Mouse (Mus musculus): ENCODE data around the gene Smg1. TPM values are rescaled to one million over a fixed set of nuclear protein-coding genes. Genes with fewer than 3 reads are reported as not detected.

Smg1 gene
- total RNA-seq, 2 experiments from 2014 or later, result 52.3 to 57.2 TPM

GRCm38 (mm10) chr7:118115877-118116568, 127.4 kb downstream of the Smg1 start, which contains the start of gene Rps15a:
TSS of gene Rps15a (minus strand) at chr7:118116188.
- intact Hi-C loops (cut with DNase I), result loop anchor here (5.0 kb wide), 1 partner anchor 1784 kb away; the partner anchor contains the start of gene Rps13
- DNase-seq, result peak; percentile 96 to 97

GRCm38 (mm10) chr7:118115533-118115876, 128.0 kb downstream of the Smg1 start:
- DNase-seq, result no peak
- intact Hi-C loops (cut with DNase I), result loop anchor here (5.0 kb wide), 1 partner anchor 1783 kb away; the partner anchor contains the start of gene Rps13

GRCm38 (mm10) chr7:118113541-118114297, 129.8 kb downstream of the Smg1 start:
- intact Hi-C loops (cut with DNase I), result no loop called here
- no peak for DNase-seq

GRCm38 (mm10) chr7:118111128-118111527, 132.3 kb downstream of the Smg1 start:
- intact Hi-C loops (cut with DNase I), result no loop called here

GRCm38 (mm10) chr7:118107671-118108070, 135.8 kb downstream of the Smg1 start:
- intact Hi-C loops (cut with DNase I), result loop anchor here (10.0 kb wide), 3 partner anchors 483 to 803 kb away; no protein-coding TSS in a partner anchor
- no peak for DNase-seq

More at GRCm38 (mm10) chr7:118111128-118111527, 132.3 kb downstream of the Smg1 start:
- no peak for DNase-seq

GRCm38 (mm10) chr7:118104458-118105052, 138.9 kb downstream of the Smg1 start:
- DNase-seq, result no peak
- intact Hi-C loops (cut with DNase I), result loop anchor here (5.0 to 10.0 kb wide), 5 partner anchors 480 to 1457 kb away; partner anchors contain the start of gene Xylt1

GRCm38 (mm10) chr7:118103462-118104379, 139.7 kb downstream of the Smg1 start:
- intact Hi-C loops (cut with DNase I), result loop anchor here (5.0 to 10.0 kb wide), 5 partner anchors 479 to 1456 kb away; partner anchors contain the start of gene Xylt1
- no peak for DNase-seq

GRCm38 (mm10) chr7:118102678-118103461, 140.6 kb downstream of the Smg1 start:
- no peak for DNase-seq
- intact Hi-C loops (cut with DNase I), result loop anchor here (1.0 to 10.0 kb wide), 6 partner anchors 478 to 1456 kb away; partner anchors contain the start of gene Xylt1

- intact Hi-C loops (cut with DNase I), result loop anchor here (1.0 to 10.0 kb wide), 6 partner anchors 477 to 1455 kb away; partner anchors contain the start of gene Xylt1
- DNase-seq, result peak; percentile 45 to 69
Measured at GRCm38 (mm10) chr7:118102231-118102630, 141.2 kb downstream of the Smg1 start.

- DNase-seq, result no peak
- intact Hi-C loops (cut with DNase I), result no loop called here
Measured at GRCm38 (mm10) chr7:118097615-118098014, 145.9 kb downstream of the Smg1 start.

Other genes starting within 250 kb of the Smg1 start
- gene Rps15a, start 127.5 kb downstream of the Smg1 start, total RNA-seq (2021), result 100 to 1,000 TPM; 675 to 681 TPM
- gene Arl6ip1, start 114.0 kb downstream of the Smg1 start, total RNA-seq (2021), result 10 to 100 TPM; 49.7 to 56.8 TPM
- gene Syt17, start 204.6 kb upstream of the Smg1 start, total RNA-seq (2021), result 1 to 10 TPM; 1.9 to 2.2 TPM
- gene Itpripl2, start 248.3 kb upstream of the Smg1 start, total RNA-seq (2021), result 10 to 100 TPM; 48.3 to 49.2 TPM